Mouse (Mus musculus) ES-E14 (cell line): ENCODE results near the gene Gm11213. TPM values are rescaled to one million over a fixed set of nuclear protein-coding genes. Genes with fewer than 3 reads are reported as not detected.

Experiments
- DNase-seq: peaks from one replicate; pipeline ENCODE4 v3.0.0-alpha.2; 2013; ENCODE audit warnings: low read depth, low spot score
- H3K27ac ChIP-seq: 2 replicates; pipeline ENCODE4 v1.5.1; 2012; ENCODE audit warnings: low read depth, mild to moderate bottlenecking, low read length, moderate library complexity, mixed read lengths; ENCODE audit not compliant: poor library complexity, insufficient read depth, severe bottlenecking
- H3K36me3 ChIP-seq: 2 replicates; pipeline ENCODE4 v1.6.1; 2012; ENCODE audit warnings: mild to moderate bottlenecking, low read length, moderate library complexity, mixed read lengths; ENCODE audit not compliant: control insufficient read depth, poor library complexity, insufficient read depth, severe bottlenecking
- H3K4me1 ChIP-seq, 2 experiments: fragments of 150-350 bp in 1 of 2; sonication (generic) in 1 of 2; 2 replicates each; pipeline ENCODE4 v1.6.1; 2012; ENCODE audit warnings: low read length in 2 of 2, mild to moderate bottlenecking in 1 of 2, mixed read lengths in 1 of 2; ENCODE audit not compliant: control insufficient read depth in 2 of 2, insufficient read depth in 2 of 2, poor library complexity in 1 of 2
- H3K4me3 ChIP-seq, 2 experiments: fragments of 150-350 bp in 1 of 2; sonication (generic) in 1 of 2; 2 replicates each; pipeline ENCODE4 v1.5.1; 2012; ENCODE audit warnings: low read length in 2 of 2, low read depth in 1 of 2, mild to moderate bottlenecking in 1 of 2, mixed read lengths in 1 of 2; ENCODE audit not compliant: insufficient read depth in 1 of 2, poor library complexity in 1 of 2, severe bottlenecking in 1 of 2
- H3K9ac ChIP-seq: 2 replicates; pipeline ENCODE4 v1.6.1; 2012; ENCODE audit warnings: low read depth, mild to moderate bottlenecking, low read length, mixed read lengths; ENCODE audit not compliant: poor library complexity, insufficient read depth, severe bottlenecking
- H3K9me3 ChIP-seq: fragments of 150-350 bp; sonication (generic); 2 replicates; pipeline ENCODE4 v1.6.1; 2012; ENCODE audit warnings: low read depth, mild to moderate bottlenecking, low read length; ENCODE audit not compliant: control insufficient read depth, insufficient read depth
- CHD2 ChIP-seq: IDR thresholded peaks from 2 replicates; pipeline ENCODE4 v1.6.1; 2014; ENCODE audit warnings: mild to moderate bottlenecking, low read depth, low read length, inconsistent platforms
- HCFC1 ChIP-seq: IDR thresholded peaks from 2 replicates; pipeline ENCODE4 v1.6.1; 2012; ENCODE audit warnings: low read length, inconsistent platforms, borderline replicate concordance; ENCODE audit not compliant: insufficient read depth
- MAFK ChIP-seq: IDR thresholded peaks from 2 replicates; pipeline ENCODE4 v1.6.1; 2014; ENCODE audit warnings: mild to moderate bottlenecking, low read depth, low read length, inconsistent platforms; ENCODE audit not compliant: insufficient read depth
- ZC3H11A ChIP-seq: IDR thresholded peaks from 2 replicates; pipeline ENCODE4 v1.6.1; 2012; ENCODE audit warnings: low read depth, mild to moderate bottlenecking, inconsistent platforms, low read length, borderline replicate concordance
- ZNF384 ChIP-seq: IDR thresholded peaks from 2 replicates; pipeline ENCODE4 v1.6.1; 2012; ENCODE audit warnings: low read depth, low read length, inconsistent platforms
- in situ Hi-C, 2 experiments: fragments of 600-800 bp; cut with MboI; formaldehyde crosslinking; loops; one replicate each; pipeline ENCODE4 v1.15.1; 2025; ENCODE audit warnings: low sequenced_read_pairs in 2 of 2, inconsistent platforms in 1 of 2; ENCODE audit not compliant: unreplicated experiment in 2 of 2
- total RNA-seq: library from RNA; depleted of rRNA; stranded (reverse); fragments of 300-350 nt; gene quantifications from 2 replicates; pipeline ENCODE4 v1.2.3, GENCODE M21; 2012

Gm11213 gene
- total RNA-seq, 1 experiment: not detected

DNA sequence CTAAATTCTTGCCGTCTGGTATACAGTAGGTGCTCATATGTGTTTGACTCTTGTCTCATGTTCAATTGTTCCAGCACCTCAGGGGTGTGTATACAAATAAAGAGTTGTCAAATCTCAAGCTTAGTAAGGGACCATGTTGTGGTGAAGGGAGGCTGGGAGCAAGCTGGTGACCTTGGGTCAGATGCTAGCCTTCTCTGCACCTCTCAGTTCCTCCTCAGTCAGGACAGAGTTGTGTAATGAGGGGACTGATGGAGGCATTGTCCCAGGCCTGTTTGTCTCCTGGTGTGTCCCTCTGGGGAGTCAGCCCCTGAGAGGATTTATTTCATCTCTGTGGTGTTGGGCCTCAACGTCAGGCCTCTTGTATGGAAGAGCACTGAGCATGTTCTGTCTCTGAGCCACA is 18.8 kb downstream of the Gm11213 start:
- no peaks in the 10 kb centered on the region for H3K9me3 ChIP-seq
- no peak for DNase-seq
- no peak overlapping the region for H3K4me3 ChIP-seq
- no peaks in the 10 kb centered on the region for H3K4me1 ChIP-seq
- H3K36me3 ChIP-seq: peaks cover 5% of the 10 kb centered on the region; the same call in 1 of the 2 replicates
- H3K27ac ChIP-seq: no peak overlapping the region
- H3K9ac ChIP-seq: no peak overlapping the region
- TF ChIP-seq ZNF384 (no peak), ZC3H11A (no peak), HCFC1 (no peak), CHD2 (no peak), MAFK (no peak)
- in situ Hi-C loops: no loop called here

DNA sequence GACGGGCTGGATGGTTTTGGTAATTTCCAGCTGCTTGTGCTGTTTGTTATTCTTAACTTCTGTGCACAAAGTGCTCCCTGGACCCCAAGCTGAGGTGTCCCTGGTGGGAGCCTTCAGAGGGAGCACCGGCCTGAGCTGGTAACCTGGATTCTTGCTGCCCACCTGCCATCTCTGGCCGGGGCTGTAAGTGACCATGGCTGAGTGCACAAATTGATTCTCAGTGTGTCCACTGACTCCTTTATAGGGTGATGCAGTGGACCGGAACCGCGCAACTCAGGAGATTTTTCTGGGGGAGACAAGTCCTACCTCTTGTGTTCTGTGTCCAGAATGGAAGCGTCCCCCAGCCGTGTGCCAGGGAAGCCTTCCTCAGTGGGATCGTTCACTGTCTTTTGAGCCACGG is 19.8 kb downstream of the Gm11213 start:
- no peak for TF ChIP-seq ZC3H11A
- in situ Hi-C loops: no loop called here
- H3K36me3 ChIP-seq: peaks cover 6% of the 10 kb centered on the region; the same call in 1 of the 2 replicates
- H3K4me3 ChIP-seq: no peak overlapping the region
- H3K4me1 ChIP-seq: no peaks in the 10 kb centered on the region
- DNase-seq: no peak
- H3K27ac ChIP-seq: no peak overlapping the region
- no peak overlapping the region for H3K9ac ChIP-seq
- H3K9me3 ChIP-seq: no peaks in the 10 kb centered on the region

DNA sequence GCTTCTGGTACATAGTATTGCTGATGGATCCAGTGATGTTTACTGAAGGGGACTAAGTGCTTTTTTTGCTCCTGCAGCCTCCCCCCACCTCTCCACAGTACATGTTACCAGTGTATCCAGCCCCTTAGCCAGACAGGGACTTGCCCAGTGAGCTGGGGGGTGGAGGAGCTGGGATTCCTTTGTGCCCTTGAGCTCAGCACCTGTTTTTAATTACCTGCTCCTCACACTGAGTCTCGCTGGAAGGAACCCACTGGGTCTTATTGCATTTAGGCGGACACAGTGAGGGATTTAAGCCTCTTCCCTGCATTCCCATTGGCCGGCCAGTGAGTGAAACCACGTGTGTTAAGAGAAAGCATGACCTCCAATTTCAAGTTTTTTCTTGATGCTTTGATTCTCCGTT is 22.5 kb downstream of the Gm11213 start:
- Histone ChIP-seq H3K9me3 (peaks cover 6% of the 10 kb centered on the region; the same call in 1 of the 2 replicates), H3K9ac (no peak overlapping the region), H3K27ac (no peak overlapping the region), H3K4me3 (no peak overlapping the region), H3K4me1 (no peaks in the 10 kb centered on the region), H3K36me3 (peaks cover 12% of the 10 kb centered on the region; the same call in 1 of the 2 replicates)
- in situ Hi-C loops: no loop called here
- DNase-seq: no peak
- TF ChIP-seq ZNF384 (no peak), HCFC1 (no peak), CHD2 (no peak), MAFK (no peak), ZC3H11A (no peak)

DNA sequence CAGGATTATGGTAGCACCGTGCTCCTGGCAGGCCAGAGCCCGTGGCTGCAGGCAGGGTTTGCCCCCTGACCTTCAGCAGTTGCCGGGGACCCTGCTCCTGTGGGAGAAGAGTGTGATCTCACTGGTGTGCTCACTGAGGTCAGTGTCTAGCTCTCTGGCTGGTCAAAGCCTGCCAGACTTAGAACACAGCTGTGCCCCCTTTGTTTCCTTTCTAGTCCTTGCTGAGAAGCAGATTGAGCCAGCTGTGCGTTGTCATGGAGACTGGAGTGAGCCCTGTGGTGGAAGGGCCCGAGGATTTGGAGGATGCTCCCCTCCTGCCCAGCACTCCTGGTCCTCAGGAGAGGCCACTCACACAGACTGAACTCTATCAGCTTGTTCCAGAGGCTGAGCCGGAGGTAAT is 25.0 kb downstream of the Gm11213 start:
- H3K27ac ChIP-seq: no peak overlapping the region
- H3K4me3 ChIP-seq: no peak overlapping the region
- no peak overlapping the region for H3K9ac ChIP-seq
- no peaks in the 10 kb centered on the region for H3K4me1 ChIP-seq
- H3K36me3 ChIP-seq: peaks cover 12% of the 10 kb centered on the region; the same call in 1 of the 2 replicates
- in situ Hi-C loops: no loop called here
- H3K9me3 ChIP-seq: peaks cover 8% of the 10 kb centered on the region; the same call in 1 of the 2 replicates
- no peak for DNase-seq
- TF ChIP-seq ZC3H11A: no peak
- TF ChIP-seq MAFK: no peak
- no peak for TF ChIP-seq ZNF384
- TF ChIP-seq CHD2: no peak
- TF ChIP-seq HCFC1: no peak

DNA sequence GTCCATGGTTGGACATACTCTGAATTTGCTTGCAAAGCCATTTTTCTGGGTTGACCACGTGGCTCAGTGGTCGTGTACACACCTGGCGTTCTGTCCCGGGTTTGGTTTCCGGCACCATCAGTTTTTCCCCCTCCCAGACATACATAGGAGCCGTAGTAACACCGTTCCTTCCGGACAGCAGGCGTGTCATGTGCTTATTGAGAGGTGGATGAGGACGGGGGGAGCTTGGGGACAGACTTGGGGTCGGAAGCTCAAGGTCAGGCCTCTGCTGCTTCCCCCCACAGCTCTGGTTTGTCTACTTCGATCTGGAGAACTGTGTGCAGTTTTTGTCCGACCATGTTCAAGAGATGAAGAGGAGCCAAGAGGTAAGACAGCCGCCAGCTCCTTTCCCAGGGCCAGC is 25.4 kb downstream of the Gm11213 start:
- TF ChIP-seq HCFC1: no peak
- no peak for TF ChIP-seq ZNF384
- TF ChIP-seq CHD2: no peak
- TF ChIP-seq MAFK: no peak
- no peak for TF ChIP-seq ZC3H11A
- Histone ChIP-seq H3K9ac (no peak overlapping the region), H3K4me3 (no peak overlapping the region), H3K36me3 (peaks cover 12% of the 10 kb centered on the region; the same call in 1 of the 2 replicates), H3K9me3 (peaks cover 8% of the 10 kb centered on the region; the same call in 1 of the 2 replicates), H3K27ac (no peak overlapping the region), H3K4me1 (no peaks in the 10 kb centered on the region)
- no peak for DNase-seq
- in situ Hi-C loops: no loop called here
